8 mouse cellular contexts compared by ENCODE assay signal in the genomic region with DNA sequence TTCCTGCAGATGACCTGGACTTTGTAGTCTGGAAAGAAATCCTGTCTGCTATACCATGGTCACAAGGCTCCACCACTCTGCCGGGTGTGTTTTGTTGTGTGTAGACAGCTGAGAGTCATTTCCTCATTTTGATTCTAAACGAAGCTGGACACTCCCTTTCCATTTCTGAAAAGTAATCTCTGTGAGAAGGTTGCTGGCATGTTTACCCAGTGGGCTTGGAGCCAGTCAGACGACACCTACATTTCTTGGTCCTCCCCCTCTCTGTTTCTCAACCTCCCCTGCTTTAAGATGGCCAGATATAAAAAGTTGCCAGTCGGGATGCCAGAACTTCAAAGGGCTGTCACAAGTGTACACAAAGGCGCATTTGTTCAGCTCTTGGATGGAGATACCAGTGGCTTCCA.
DNase-seq lines count a peak whose midpoint lies in the region; ATAC-seq and TF ChIP-seq lines count a peak whose summit lies in the region.
"Had no signal": no experiment of that assay in that cellular context is flagged by ENCODE, and none has a peak within 500 bp of the region (broad histone marks: within the 10 kb centered on the region; RNA-seq: fewer than 3 reads in every experiment).

No protein-coding gene starts in this region.

- H3K4me2 ChIP-seq in lung, embryonic 14.5 days, result peak overlapping the region; percentile 35
- H3K4me2 ChIP-seq: liver, embryonic 13.5 days had no signal

- H3K4me3 ChIP-seq in lung, embryonic 14.5 days (ENCODE audit: low read depth, low read length), result no peak overlapping the region
- H3K4me3 ChIP-seq: liver, embryonic 13.5 days had no signal

- ATAC-seq in lung, embryonic 14.5 days (ENCODE audit: insufficient read depth), result peak; percentile 80

- H3K36me3 ChIP-seq in lung, embryonic 14.5 days (ENCODE audit: insufficient read depth), result no peaks in the 10 kb centered on the region
- H3K36me3 ChIP-seq: liver, embryonic 13.5 days had no signal

- H3K4me1 ChIP-seq in lung, embryonic 14.5 days (ENCODE audit: insufficient read depth), result peaks cover 9% of the 10 kb centered on the region

- peak; percentile 35 to 78 for DNase-seq in urinary bladder, adult 18-20 months (ENCODE audit: low spot score in 2 of 2)
- no peak for DNase-seq in urinary bladder, postnatal 10 days (ENCODE audit: low spot score)
- peak; percentile 94 for DNase-seq in gonadal fat pad, adult 2 months (ENCODE audit: low read depth)
- peak; percentile 73 for DNase-seq in lung, embryonic 14.5 days
- no peak for DNase-seq in layer of hippocampus, adult 9-11 months
- DNase-seq in natural killer cell, adult 2 months (ENCODE audit: low spot score in 2 of 2), result no peak
- DNase-seq in thymus, postnatal 14 days, result no peak
- DNase-seq: liver, embryonic 13.5 days had no signal

- no peaks in the 10 kb centered on the region; the same call in 1 of the 2 replicates for H3K9me3 ChIP-seq in lung, embryonic 14.5 days (ENCODE audit: low read depth, low read length)
- H3K9me3 ChIP-seq: liver, embryonic 13.5 days had no signal

- no peak for TF ChIP-seq CTCF in lung, embryonic 14.5 days (IDR thresholded peaks at IDR 0.05; ENCODE audit: low read depth)

- WGBS in lung, embryonic 14.5 days, result 8% methylated on average over 5 of the region's 5 CpGs

- peak overlapping the region; percentile 85 for H3K27ac ChIP-seq in lung, embryonic 14.5 days (ENCODE audit: low read depth)
- H3K27ac ChIP-seq: liver, embryonic 13.5 days had no signal

- H3K27me3 ChIP-seq in lung, embryonic 14.5 days (ENCODE audit: insufficient read depth, low read length), result no peaks in the 10 kb centered on the region
- H3K27me3 ChIP-seq: liver, embryonic 13.5 days had no signal

- H3K9ac ChIP-seq in lung, embryonic 14.5 days, result no peak overlapping the region
- H3K9ac ChIP-seq: liver, embryonic 13.5 days had no signal

Comparison
In these comparisons a context has a peak if more than half of its experiments do, and no peak if none do; other contexts are left out.
1. DNase-seq: peak in urinary bladder, adult 18-20 months (2 of 2), gonadal fat pad, adult 2 months (single experiment) and lung, embryonic 14.5 days (single experiment); none in urinary bladder, postnatal 10 days (single experiment), layer of hippocampus, adult 9-11 months (single experiment), natural killer cell, adult 2 months (0 of 2) and thymus, postnatal 14 days (single experiment).